Mouse (Mus musculus) embryonic facial prominence, embryonic 13.5 days (tissue): ENCODE data around the gene Tmem132c. TPM values are rescaled to one million over a fixed set of nuclear protein-coding genes. Genes with fewer than 3 reads are reported as not detected.
A peak's percentile ranks its signal among the peaks of the same experiment; 100 is the strongest.

Experiments
- ATAC-seq: fragments of 200-750 bp; cut with Nextera tagmentation; 2 replicates; pipeline ENCODE4 v1.8.0; 2017; ENCODE audit warnings: low read depth; ENCODE audit not compliant: insufficient number of reproducible peaks, insufficient read depth, low FRiP score, low TSS enrichment
- H3K27ac ChIP-seq: fragments of 300-500 bp; sonication (generic); 2 replicates; pipeline ENCODE4 v1.5.1; 2015; ENCODE audit warnings: moderate library complexity, mild to moderate bottlenecking, inconsistent platforms
- H3K27me3 ChIP-seq: fragments of 300-500 bp; sonication (generic); 2 replicates; pipeline ENCODE4 v1.6.1; 2015; ENCODE audit warnings: mild to moderate bottlenecking, inconsistent platforms
- H3K36me3 ChIP-seq: fragments of 300-500 bp; sonication (generic); 2 replicates; pipeline ENCODE4 v1.6.1; 2015; ENCODE audit warnings: mild to moderate bottlenecking, inconsistent platforms
- H3K4me1 ChIP-seq: fragments of 300-500 bp; sonication (generic); 2 replicates; pipeline ENCODE4 v1.6.1; 2015; ENCODE audit warnings: inconsistent platforms
- H3K4me2 ChIP-seq: fragments of 300-500 bp; sonication (generic); 2 replicates; pipeline ENCODE4 v1.6.1; 2015; ENCODE audit warnings: moderate library complexity, mild to moderate bottlenecking, inconsistent platforms
- H3K4me3 ChIP-seq: fragments of 300-500 bp; sonication (generic); 2 replicates; pipeline ENCODE4 v1.5.1; 2015; ENCODE audit warnings: mild to moderate bottlenecking, inconsistent platforms
- H3K9ac ChIP-seq: fragments of 300-500 bp; sonication (generic); 2 replicates; pipeline ENCODE4 v1.6.1; 2015; ENCODE audit warnings: mild to moderate bottlenecking, inconsistent platforms
- H3K9me3 ChIP-seq: fragments of 300-500 bp; sonication (generic); 2 replicates; pipeline ENCODE4 v1.6.1; 2016; ENCODE audit warnings: inconsistent platforms
- WGBS: fragments of 180-500 bp; shearing (Covaris S2); methylation state at CpG from one replicate; pipeline ENCODE4 v1.1.7; 2015; ENCODE audit warnings: mixed read lengths; 5-methylcytosine and 5-hydroxymethylcytosine counted together
- polyA plus RNA-seq: library from polyadenylated mRNA; unstranded; fragments of >200 nt; fragmentation: Nextera tagmentation; extraction: Ambion mirVana; gene quantifications from 2 replicates; pipeline ENCODE4 v1.2.1, GENCODE M21; 2015

The Tmem132c gene
- polyA plus RNA-seq, 1 experiment from 2014 or later = 55.6 TPM

DNA sequence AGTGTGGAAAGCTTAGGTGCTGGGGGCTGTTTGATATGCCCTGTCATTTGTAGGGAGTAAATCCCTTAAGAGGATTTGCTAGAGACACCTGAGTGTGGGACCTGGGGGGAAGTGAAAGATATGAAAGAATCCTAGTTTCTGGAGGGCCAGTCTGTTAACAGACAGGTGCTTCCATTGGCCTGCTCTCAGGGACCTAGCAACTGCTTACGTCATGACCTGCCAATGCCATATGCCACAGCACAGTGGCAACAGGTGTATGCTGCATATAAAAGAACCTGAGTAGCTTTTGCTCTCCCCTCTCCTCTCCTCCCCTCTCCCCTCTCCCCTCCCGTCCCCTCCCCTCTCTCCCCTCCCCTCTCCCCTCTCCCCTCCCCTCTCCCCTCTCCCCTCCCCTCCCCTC is 232.1 kb downstream of the Tmem132c start:
- Histone ChIP-seq H3K4me1 (peaks cover 36% of the 10 kb centered on the region), H3K27me3 (no peaks in the 10 kb centered on the region), H3K27ac (no peak overlapping the region), H3K4me2 (no peak overlapping the region), H3K4me3 (no peak overlapping the region), H3K9ac (no peak overlapping the region), H3K9me3 (no peaks in the 10 kb centered on the region), H3K36me3 (no peaks in the 10 kb centered on the region)
- WGBS = 52% methylated on average over 1 of the region's 2 CpGs
- ATAC-seq = no peak

- H3K9ac ChIP-seq = no peak overlapping the region
These were observed 233.2 kb downstream of the Tmem132c start for GRCm38 (mm10) chr5:127474856-127475255.

GRCm38 (mm10) chr5:127477790-127478189 is 236.2 kb downstream of the Tmem132c start:
- H3K9ac ChIP-seq = no peak overlapping the region
- WGBS = 48% methylated on average over 9 of the region's 9 CpGs
- no peak for ATAC-seq
- no peaks in the 10 kb centered on the region; the same call in 1 of the 2 replicates for H3K9me3 ChIP-seq
- H3K4me1 ChIP-seq = peaks cover 31% of the 10 kb centered on the region
- no peak overlapping the region for H3K4me2 ChIP-seq
- H3K4me3 ChIP-seq = no peak overlapping the region
- H3K36me3 ChIP-seq = no peaks in the 10 kb centered on the region
- H3K27me3 ChIP-seq = no peaks in the 10 kb centered on the region
- H3K27ac ChIP-seq = no peak overlapping the region

More at GRCm38 (mm10) chr5:127474856-127475255, 233.2 kb downstream of the Tmem132c start:
- Histone ChIP-seq H3K36me3 (no peaks in the 10 kb centered on the region), H3K4me1 (peaks cover 36% of the 10 kb centered on the region), H3K4me3 (no peak overlapping the region), H3K27me3 (no peaks in the 10 kb centered on the region), H3K27ac (no peak overlapping the region), H3K9me3 (no peaks in the 10 kb centered on the region), H3K4me2 (no peak overlapping the region)
- 83% methylated on average over 6 of the region's 6 CpGs for WGBS
- no peak for ATAC-seq

DNA sequence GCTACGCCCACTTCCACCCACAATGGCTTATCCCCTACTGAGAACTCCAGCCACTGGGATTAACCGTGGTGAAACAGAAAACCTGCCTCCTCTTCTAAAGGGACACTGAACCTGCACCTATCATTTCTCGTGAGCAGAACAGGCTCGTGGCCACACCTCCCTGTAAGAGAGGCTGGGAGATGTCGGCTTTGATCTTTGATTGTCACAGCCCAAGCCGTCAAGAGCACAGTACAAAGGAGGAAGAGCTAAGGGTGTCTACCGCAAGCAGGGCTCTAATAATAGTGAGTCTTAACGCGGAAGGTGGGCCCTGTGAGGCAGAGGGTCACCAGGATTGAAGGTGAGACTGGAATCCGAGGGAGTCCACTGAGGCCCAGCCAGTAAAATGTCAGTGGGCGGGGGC is 236.7 kb downstream of the Tmem132c start:
- no peaks in the 10 kb centered on the region; the same call in 1 of the 2 replicates for H3K9me3 ChIP-seq
- no peak for ATAC-seq
- H3K4me3 ChIP-seq = no peak overlapping the region
- 30% methylated on average over 11 of the region's 11 CpGs for WGBS
- no peak overlapping the region for H3K27ac ChIP-seq
- no peak overlapping the region for H3K9ac ChIP-seq
- H3K4me2 ChIP-seq = no peak overlapping the region
- H3K4me1 ChIP-seq = peaks cover 32% of the 10 kb centered on the region
- no peaks in the 10 kb centered on the region for H3K36me3 ChIP-seq
- H3K27me3 ChIP-seq = no peaks in the 10 kb centered on the region

DNA sequence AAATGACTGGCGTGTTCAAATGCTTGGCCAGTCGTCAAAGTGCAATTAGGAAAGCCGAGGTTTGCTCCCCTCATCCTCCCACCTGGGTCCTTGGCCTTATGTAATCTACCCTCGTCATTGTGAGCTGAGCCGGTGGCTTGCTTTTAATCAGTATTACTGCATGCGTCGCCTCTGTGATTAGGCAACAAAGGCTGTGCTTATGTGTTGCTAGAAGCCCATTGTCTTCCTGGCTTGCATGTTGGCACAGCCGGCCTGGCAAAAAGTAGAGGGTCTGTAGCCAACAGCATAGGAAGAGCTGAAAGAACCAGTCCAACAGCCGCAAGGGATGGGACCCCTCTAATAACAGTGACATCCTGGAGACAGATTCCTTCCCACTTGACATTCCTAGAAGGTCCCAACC is 239.3 kb downstream of the Tmem132c start:
- Histone ChIP-seq H3K9ac (no peak overlapping the region), H3K27ac (no peak overlapping the region)
- 67% methylated on average over 9 of the region's 9 CpGs for WGBS

DNA sequence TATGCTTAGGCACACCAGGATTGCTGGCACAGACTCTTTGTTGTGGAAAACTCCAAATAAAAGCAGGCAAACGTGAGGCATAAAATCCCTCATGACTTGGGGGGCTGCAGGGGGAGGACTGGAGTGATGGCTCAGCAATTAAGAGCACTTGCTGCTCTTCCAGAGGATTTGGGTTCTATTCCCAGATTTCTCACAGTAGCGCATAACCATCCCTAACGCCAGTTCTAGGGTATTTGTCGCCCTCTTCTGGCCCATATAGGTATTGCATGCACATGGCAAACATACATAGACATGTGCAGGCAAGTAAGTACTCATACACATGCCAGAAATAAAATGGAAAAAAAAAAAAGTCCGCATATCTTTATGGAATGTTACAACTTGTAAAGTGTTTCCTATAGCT is 239.8 kb downstream of the Tmem132c start:
- H3K36me3 ChIP-seq = 0 out of 2 replicates have a peak, but pooled peaks cover 1% of the 10 kb centered on the region
- H3K4me2 ChIP-seq = no peak overlapping the region
- no peak overlapping the region for H3K9ac ChIP-seq
- H3K27ac ChIP-seq = no peak overlapping the region
- no peak overlapping the region for H3K4me3 ChIP-seq
- H3K27me3 ChIP-seq = no peaks in the 10 kb centered on the region
- H3K4me1 ChIP-seq = peaks cover 38% of the 10 kb centered on the region
- H3K9me3 ChIP-seq = no peaks in the 10 kb centered on the region; the same call in 1 of the 2 replicates
- 23% methylated on average over 5 of the region's 5 CpGs for WGBS
- no peak for ATAC-seq

More for the DNA sequence above, 239.3 kb downstream of the Tmem132c start:
- Histone ChIP-seq H3K4me2 (no peak overlapping the region), H3K27me3 (no peaks in the 10 kb centered on the region), H3K9me3 (no peaks in the 10 kb centered on the region; the same call in 1 of the 2 replicates), H3K4me3 (no peak overlapping the region), H3K4me1 (peaks cover 42% of the 10 kb centered on the region), H3K36me3 (no peaks in the 10 kb centered on the region)
- no peak for ATAC-seq

- no peaks in the 10 kb centered on the region; the same call in 1 of the 2 replicates for H3K9me3 ChIP-seq
- no peak for ATAC-seq
- H3K27ac ChIP-seq = no peak overlapping the region
- peaks cover 31% of the 10 kb centered on the region for H3K4me1 ChIP-seq
- H3K36me3 ChIP-seq = peaks cover 9% of the 10 kb centered on the region; the same call in 1 of the 2 replicates
- no peak overlapping the region for H3K9ac ChIP-seq
- H3K27me3 ChIP-seq = no peaks in the 10 kb centered on the region
- no peak overlapping the region for H3K4me3 ChIP-seq
- 84% methylated on average over 3 of the region's 3 CpGs for WGBS
- no peak overlapping the region for H3K4me2 ChIP-seq
These were observed 240.7 kb downstream of the Tmem132c start for GRCm38 (mm10) chr5:127482342-127482741.

DNA sequence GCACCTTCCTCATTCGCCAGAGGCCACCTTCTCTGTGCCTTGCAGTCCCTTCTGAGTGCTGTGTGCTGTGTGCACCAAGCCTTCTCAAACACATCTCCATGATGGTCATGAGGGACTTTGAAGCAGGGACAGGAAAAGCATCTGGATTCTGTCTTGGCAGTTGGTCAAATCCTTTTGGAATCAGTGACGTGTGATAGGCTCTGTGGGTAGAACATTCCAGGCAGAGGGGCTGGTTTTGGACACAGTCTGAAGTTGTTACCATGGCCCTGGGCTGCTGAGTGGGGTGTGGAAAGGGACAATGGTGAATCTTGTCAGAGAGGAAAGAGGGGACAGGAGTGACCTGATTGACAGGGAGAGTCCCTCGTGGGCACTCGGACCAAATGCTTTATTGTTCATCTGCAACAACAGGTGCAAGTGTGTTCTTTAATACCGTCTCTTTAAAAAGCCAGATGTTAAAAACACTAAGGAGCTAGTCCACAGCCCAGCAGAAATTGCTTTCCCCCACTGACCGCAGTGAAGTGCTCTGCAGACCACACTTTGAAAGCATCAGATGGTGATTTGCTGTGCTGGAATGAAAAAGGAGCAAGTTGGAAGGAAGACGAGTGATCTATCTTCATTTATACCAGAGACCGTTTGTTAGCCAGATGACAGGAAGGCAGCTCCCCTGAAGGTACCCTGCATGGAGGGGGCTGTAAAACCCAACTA is 242.5 kb downstream of the Tmem132c start:
- no peaks in the 10 kb centered on the region for H3K27me3 ChIP-seq
- peak overlapping the region; percentile 13; the same call in 1 of the 2 replicates for H3K27ac ChIP-seq
- no peak overlapping the region for H3K4me3 ChIP-seq
- H3K36me3 ChIP-seq = peaks cover 9% of the 10 kb centered on the region; the same call in 1 of the 2 replicates
- peaks cover 22% of the 10 kb centered on the region for H3K4me1 ChIP-seq
- no peak for ATAC-seq
- H3K9ac ChIP-seq = no peak overlapping the region
- H3K9me3 ChIP-seq = no peaks in the 10 kb centered on the region; the same call in 1 of the 2 replicates
- H3K4me2 ChIP-seq = no peak overlapping the region
- WGBS = 48% methylated on average over 8 of the region's 8 CpGs

DNA sequence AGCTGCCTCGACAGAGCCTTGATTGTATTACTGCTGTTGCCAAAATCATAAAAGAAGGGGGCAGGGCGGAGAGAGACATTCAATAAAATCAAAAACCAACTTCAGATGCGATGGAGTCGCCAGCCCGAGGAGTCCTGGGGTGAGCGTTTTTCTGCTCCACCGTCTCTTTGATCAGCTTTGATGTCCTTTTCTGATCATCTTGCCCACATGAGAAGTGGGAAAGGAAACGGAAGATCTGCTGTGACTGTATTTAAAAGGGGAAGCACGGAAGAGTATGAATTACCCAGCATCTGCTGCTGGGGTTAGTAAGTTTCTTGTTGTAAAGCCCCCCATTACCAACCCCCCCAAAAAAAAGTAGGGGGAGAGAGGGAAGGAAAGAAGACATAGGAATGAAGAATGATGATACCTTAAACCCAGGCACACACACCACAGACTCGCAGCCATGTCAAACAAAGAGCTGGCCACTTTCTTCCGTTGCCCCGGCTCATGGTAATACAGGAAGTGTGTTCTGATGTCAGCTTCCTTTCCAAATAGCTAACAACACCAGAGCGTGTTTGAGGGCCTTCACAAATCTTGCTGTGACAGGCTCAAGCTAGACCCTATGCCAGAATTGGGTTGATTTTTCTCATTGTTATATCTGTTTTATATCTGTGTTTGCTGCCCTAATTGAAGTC is 243.3 kb downstream of the Tmem132c start:
- 51% methylated on average over 13 of the region's 13 CpGs for WGBS
- ATAC-seq = no peak

DNA sequence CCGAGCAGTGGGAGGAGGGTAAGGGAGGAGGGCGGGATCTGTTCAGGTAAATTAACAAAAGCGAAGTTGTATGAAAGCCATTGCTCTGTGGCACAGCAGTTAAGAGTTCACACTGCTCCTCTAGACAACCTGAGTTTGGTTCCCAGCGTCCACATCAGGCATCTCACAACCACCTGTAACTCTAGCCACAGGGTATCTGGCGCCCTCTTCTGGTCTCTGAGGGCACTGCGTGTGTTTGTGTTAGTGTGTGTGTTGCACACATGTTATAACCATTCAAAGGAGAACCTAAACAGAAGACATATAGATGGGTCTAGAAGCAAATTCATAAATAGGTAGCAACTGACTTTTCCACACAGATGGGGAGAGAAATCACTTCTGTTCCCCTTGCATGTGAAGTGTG is 245.6 kb downstream of the Tmem132c start:
- H3K9me3 ChIP-seq = no peaks in the 10 kb centered on the region
- no peak for ATAC-seq
- no peak overlapping the region for H3K27ac ChIP-seq
- H3K36me3 ChIP-seq = peaks cover 9% of the 10 kb centered on the region; the same call in 1 of the 2 replicates
- 89% methylated on average over 6 of the region's 6 CpGs for WGBS
- H3K4me3 ChIP-seq = no peak overlapping the region
- H3K9ac ChIP-seq = no peak overlapping the region
- H3K4me2 ChIP-seq = no peak overlapping the region
- H3K4me1 ChIP-seq = peaks cover 29% of the 10 kb centered on the region
- H3K27me3 ChIP-seq = no peaks in the 10 kb centered on the region

More for the DNA sequence above, 243.3 kb downstream of the Tmem132c start:
- H3K27me3 ChIP-seq = no peaks in the 10 kb centered on the region
- H3K4me3 ChIP-seq = no peak overlapping the region
- peaks cover 22% of the 10 kb centered on the region for H3K4me1 ChIP-seq
- 0 out of 2 replicates have a peak overlapping the region, but pooled peaks have one; percentile 9 for H3K4me2 ChIP-seq
- H3K9ac ChIP-seq = no peak overlapping the region
- peaks cover 9% of the 10 kb centered on the region; the same call in 1 of the 2 replicates for H3K36me3 ChIP-seq
- no peaks in the 10 kb centered on the region; the same call in 1 of the 2 replicates for H3K9me3 ChIP-seq
- H3K27ac ChIP-seq = peak overlapping the region; percentile 44; the same call in 1 of the 2 replicates

GRCm38 (mm10) chr5:127488666-127489065 is 247.1 kb downstream of the Tmem132c start:
- WGBS = 85% methylated on average over 13 of the region's 13 CpGs
- Histone ChIP-seq H3K9me3 (no peaks in the 10 kb centered on the region), H3K4me3 (no peak overlapping the region), H3K4me2 (no peak overlapping the region), H3K27me3 (no peaks in the 10 kb centered on the region), H3K9ac (no peak overlapping the region), H3K36me3 (peaks cover 9% of the 10 kb centered on the region; the same call in 1 of the 2 replicates), H3K4me1 (peaks cover 24% of the 10 kb centered on the region), H3K27ac (no peak overlapping the region)
- no peak for ATAC-seq
